Mouse (Mus musculus): ENCODE data around the gene 9930022D16Rik. TPM values are rescaled to one million over a fixed set of nuclear protein-coding genes. Genes with fewer than 3 reads are reported as not detected.

9930022D16Rik gene
- total RNA-seq, 2 experiments from 2014 or later, result 1.2 TPM; not detected in 1

GRCm38 (mm10) chr11:109414802-109415201, 1.1 kb downstream of the 9930022D16Rik start:
- no peak for ATAC-seq (replicated peaks; ENCODE audit: low FRiP score, low TSS enrichment, poor library complexity, severe bottlenecking)

DNA sequence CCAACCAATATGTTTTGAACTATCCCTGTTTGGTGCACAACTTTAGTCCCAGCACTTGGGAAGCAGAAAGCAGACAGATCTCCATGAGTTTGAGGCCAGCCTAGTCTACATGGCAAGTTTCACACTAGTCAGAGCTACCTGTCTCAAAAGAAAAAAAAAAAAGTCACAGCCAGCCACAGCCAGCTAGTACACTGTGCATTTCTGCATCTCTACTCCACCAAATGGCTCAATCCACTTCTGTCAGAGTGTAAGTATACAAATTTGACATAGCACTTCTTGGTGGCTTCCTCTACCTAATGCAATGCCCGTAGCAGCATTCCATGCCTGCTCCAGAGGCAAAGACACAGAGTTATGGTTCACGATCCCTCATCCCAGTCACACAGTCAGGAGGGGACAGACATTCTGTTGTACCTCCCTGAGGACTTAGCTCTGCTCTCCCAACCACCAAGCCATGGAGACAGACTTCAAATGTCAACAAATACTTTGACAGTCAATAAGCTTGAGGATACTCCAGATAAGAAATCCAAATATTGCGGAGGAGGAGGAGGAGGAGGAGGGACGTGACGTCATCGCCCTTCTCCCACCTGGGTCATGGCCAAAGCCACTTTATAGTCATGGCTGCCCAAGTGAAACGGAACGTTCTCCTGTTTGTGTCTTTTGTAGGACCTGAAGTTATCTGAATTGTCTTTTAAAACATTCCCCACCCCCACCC, 3.1 kb downstream of the 9930022D16Rik start:
- no peak for ATAC-seq (replicated peaks; ENCODE audit: low FRiP score, low TSS enrichment, poor library complexity, severe bottlenecking)

- no peak for ATAC-seq (replicated peaks; ENCODE audit: low FRiP score, low TSS enrichment, poor library complexity, severe bottlenecking)
Measured at GRCm38 (mm10) chr11:109417472-109418040, 3.8 kb downstream of the 9930022D16Rik start.

- ATAC-seq (replicated peaks; ENCODE audit: low FRiP score, low TSS enrichment, poor library complexity, severe bottlenecking), result no peak
Measured at GRCm38 (mm10) chr11:109419461-109419860, 5.7 kb downstream of the 9930022D16Rik start.

- peak; percentile 46 for ATAC-seq (replicated peaks; ENCODE audit: low FRiP score, low TSS enrichment, poor library complexity, severe bottlenecking)
Measured at GRCm38 (mm10) chr11:109419961-109420566, 6.3 kb downstream of the 9930022D16Rik start.

DNA sequence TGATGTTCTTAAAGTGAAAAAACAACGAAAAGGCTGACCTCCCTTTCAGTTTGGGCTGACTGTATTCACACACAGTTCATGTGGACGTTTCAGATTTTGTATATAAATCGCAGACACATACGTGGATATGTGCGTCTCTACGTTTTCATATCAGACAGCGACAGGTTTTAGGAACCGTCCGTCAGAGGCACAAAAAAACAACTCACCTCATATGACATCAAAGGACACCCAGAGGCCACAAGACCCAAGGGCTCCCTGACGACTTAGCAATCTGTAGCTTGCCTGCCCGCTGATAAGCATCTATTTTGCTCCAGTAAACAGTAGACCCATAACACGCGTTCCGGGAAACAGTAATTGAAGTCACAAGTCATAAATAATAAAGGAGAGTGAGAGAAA, 6.8 kb downstream of the 9930022D16Rik start:
- peak; percentile 43 for ATAC-seq (replicated peaks; ENCODE audit: low FRiP score, low TSS enrichment, poor library complexity, severe bottlenecking)

DNA sequence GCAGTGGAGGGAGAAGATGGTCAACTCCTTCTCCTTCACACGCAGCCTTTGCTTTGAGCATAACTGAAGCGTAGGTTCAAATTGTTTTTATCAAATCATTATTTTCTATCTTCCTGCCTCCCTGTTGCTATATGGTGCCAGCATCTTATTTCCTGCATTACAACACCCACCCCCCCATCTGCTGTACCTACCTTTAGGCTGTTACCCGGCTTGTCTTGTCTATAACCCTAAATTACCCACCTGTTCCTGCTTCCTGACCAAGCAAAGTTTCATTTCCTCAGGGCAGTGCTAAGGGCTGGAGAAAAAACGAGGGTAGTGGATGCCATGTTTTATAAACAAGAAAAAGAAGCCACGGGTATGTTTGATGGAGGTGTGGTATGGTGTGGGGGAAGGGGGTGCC, 7.5 kb downstream of the 9930022D16Rik start:
- ATAC-seq (replicated peaks; ENCODE audit: low FRiP score, low TSS enrichment, poor library complexity, severe bottlenecking), result no peak

DNA sequence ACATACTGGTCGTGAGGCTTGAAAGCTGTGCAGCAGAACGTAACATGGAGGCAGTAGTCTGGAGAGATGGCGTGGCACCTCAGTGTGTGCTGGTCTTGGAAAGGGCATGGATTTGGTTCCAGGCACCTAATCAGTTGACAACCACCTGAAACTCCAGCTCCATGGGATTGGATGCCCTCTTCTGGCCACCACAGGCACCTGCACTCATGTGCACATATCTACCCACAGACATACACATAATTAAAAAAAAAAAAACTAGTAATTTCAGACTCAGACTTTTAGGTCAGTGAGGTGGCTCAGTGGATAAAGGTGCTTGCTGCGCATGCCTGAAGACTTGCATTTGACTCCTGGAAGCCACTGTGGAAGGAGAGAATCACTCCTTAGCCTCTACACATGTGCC, 8.5 kb downstream of the 9930022D16Rik start:
- ATAC-seq (replicated peaks; ENCODE audit: low FRiP score, low TSS enrichment, poor library complexity, severe bottlenecking), result no peak

GRCm38 (mm10) chr11:109423294-109423693, 9.6 kb downstream of the 9930022D16Rik start:
- no peak for ATAC-seq (replicated peaks; ENCODE audit: low FRiP score, low TSS enrichment, poor library complexity, severe bottlenecking)

GRCm38 (mm10) chr11:109425392-109426271, 11.9 kb downstream of the 9930022D16Rik start, which contains the start of gene Amz2:
Amz2 (plus strand) TSS chr11:109425946.
- ATAC-seq (replicated peaks; ENCODE audit: low FRiP score, low TSS enrichment, poor library complexity, severe bottlenecking), result peak; percentile 88

DNA sequence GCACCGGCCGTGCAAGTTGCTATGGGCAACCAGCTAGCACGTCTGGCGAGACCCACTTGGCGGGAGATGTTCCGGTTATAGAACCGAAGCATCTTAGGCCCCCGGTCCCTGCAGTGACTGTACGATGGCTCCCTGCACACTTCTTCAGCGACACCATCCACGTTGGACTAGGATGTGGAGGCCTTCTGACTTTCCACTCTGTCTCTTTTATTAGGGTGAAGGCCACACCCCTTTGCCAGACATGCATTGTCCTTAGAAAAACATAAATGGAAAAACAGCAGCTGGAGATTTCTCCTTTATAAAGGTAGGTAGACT, 12.5 kb downstream of the 9930022D16Rik start:
- no peak for ATAC-seq (replicated peaks; ENCODE audit: low FRiP score, low TSS enrichment, poor library complexity, severe bottlenecking)

GRCm38 (mm10) chr11:109427353-109427752, 13.6 kb downstream of the 9930022D16Rik start:
- no peak for ATAC-seq (replicated peaks; ENCODE audit: low FRiP score, low TSS enrichment, poor library complexity, severe bottlenecking)

DNA sequence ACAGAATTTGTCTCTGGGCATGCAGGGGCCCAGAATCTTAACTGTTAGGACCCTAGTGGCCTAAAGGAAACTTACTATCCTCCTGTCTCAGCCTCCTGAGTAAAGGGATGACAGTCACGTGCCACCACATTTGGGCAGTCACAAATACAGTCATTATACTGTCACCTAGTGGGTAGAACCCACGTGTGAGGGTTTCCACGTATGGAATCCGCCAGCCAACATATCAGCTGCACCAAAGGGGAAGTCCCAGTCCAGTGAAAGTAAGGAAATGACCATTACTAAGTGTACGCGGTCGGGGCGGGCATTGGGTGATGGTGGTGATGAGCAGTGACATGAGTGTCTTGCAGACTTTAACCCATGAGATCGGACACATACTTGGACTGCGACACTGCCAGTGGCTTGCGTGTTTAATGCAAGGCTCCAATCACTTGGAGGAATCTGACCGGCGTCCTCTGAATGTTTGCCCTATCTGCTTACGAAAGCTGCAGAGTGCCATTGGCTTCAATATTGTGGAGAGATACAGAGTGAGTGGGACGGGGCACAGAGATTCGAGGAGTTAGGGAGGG, 20.6 kb downstream of the 9930022D16Rik start:
- no peak for ATAC-seq (replicated peaks; ENCODE audit: low FRiP score, low TSS enrichment, poor library complexity, severe bottlenecking)

GRCm38 (mm10) chr11:109436889-109437288, 23.2 kb downstream of the 9930022D16Rik start:
- no peak for ATAC-seq (replicated peaks; ENCODE audit: low FRiP score, low TSS enrichment, poor library complexity, severe bottlenecking)

- ATAC-seq (replicated peaks; ENCODE audit: low FRiP score, low TSS enrichment, poor library complexity, severe bottlenecking), result no peak
Measured at GRCm38 (mm10) chr11:109439209-109439608, 25.5 kb downstream of the 9930022D16Rik start.

DNA sequence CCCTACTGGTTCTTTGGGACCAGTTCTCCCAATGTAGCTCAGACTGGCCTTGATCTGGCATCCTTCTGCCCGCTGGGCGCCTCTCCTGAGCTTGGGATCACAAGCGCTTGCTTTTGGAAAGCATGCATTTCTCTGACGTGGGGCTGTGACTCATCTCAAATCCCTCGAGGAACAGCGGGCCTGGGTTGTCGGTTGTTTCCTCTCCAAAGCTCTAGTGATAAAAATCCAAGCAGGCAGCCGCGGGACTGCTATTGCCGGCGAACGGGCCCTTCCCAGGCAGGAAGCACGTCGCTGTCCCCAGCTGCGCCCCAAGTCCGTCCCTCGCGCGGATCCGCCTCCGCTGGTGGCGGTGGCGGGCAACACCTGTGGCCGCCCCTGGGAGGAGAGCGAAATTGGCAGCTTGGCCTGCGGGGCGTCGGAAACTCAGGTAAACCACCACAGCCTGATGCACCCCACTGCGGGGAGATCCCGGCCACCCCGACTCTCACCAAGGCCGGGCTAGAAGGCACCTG, 26.2 kb downstream of the 9930022D16Rik start:
- ATAC-seq (replicated peaks; ENCODE audit: low FRiP score, low TSS enrichment, poor library complexity, severe bottlenecking), result peak; percentile 70

DNA sequence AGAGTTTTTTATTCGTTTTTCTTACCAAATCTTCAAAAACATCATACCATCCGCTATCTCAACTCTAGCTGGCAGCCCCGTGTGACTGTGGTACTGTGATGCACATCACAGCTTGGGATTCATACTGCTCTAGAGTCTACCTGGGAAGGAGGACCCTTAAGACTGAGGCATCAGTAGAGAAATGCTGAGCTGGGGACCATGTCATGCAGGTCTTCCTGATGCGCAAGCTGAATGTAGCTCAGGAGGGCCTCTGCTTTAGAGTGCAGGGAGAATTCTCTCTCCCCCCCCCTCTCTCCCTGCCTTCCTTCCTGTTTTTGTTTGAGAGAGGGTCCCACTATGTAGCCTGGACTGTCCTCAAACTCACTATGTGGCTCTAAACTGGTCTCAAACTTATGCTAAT, 26.9 kb downstream of the 9930022D16Rik start:
- ATAC-seq (replicated peaks; ENCODE audit: low FRiP score, low TSS enrichment, poor library complexity, severe bottlenecking), result no peak

GRCm38 (mm10) chr11:109441119-109441518, 27.4 kb downstream of the 9930022D16Rik start:
- peak; percentile 64 for ATAC-seq (replicated peaks; ENCODE audit: low FRiP score, low TSS enrichment, poor library complexity, severe bottlenecking)

DNA sequence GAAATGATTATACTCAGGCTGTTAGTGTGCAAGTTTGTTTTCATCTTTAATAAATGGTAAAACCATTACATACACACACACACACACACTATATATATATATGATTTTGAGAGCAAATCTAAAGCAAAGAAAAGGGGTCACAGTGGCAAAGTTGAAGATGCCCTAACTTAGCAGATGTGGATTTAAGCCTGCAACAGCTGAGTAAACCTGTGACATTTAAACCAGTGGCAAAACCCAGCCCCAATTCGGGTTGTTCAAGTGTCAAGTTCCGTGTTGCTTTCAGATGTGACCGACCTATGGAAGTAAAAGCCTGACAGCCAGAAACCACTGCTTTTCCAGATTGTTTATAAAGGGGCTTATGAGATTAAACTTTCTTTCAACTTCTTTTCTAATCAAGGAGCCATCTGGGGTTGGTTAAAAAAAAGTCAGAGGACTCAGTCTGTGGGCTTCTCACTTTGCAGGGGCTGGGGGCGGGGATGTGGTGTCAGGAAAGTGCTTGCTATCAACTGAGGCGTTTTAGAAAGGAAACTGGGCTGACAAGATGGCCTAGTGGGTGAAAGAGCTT, 28.5 kb downstream of the 9930022D16Rik start:
- ATAC-seq (replicated peaks; ENCODE audit: low FRiP score, low TSS enrichment, poor library complexity, severe bottlenecking), result no peak
